Mouse (Mus musculus) MEL (cell line): ENCODE measurements around the gene Bicral. TPM values are rescaled to one million over a fixed set of nuclear protein-coding genes. Genes with fewer than 3 reads are reported as not detected.
A peak's percentile ranks its signal among the peaks of the same experiment; 100 is the strongest.

ENCODE experiments used
- DNase-seq: peaks from one replicate; pipeline ENCODE4 v3.0.0; 2011; ENCODE audit warnings: low read depth, low spot score
- H3K27ac ChIP-seq: 2 replicates; pipeline ENCODE4 v1.5.1; 2012; ENCODE audit warnings: low read depth, mild to moderate bottlenecking, control low read depth, low read length, moderate library complexity; ENCODE audit not compliant: control insufficient read depth
- H3K27me3 ChIP-seq, 2 experiments: fragments of 150-350 bp in 1 of 2; sonication (generic) in 1 of 2; 2 replicates each; pipeline ENCODE4 v1.6.1; 2012; ENCODE audit warnings: low read length in 2 of 2, mild to moderate bottlenecking in 2 of 2, improper control_type of control experiment in 1 of 2, moderate library complexity in 1 of 2; ENCODE audit not compliant: insufficient read depth in 2 of 2, control insufficient read depth in 1 of 2
- H3K36me3 ChIP-seq, 2 experiments: 2 replicates each; pipeline ENCODE4 v1.6.1; 2012 to 2014; ENCODE audit warnings: low read length in 2 of 2, improper control_type of control experiment in 1 of 2, inconsistent platforms in 1 of 2, mild to moderate bottlenecking in 1 of 2; ENCODE audit not compliant: insufficient read depth in 2 of 2, control insufficient read depth in 1 of 2
- H3K4me1 ChIP-seq, 2 experiments: fragments of 150-350 bp in 1 of 2; sonication (generic) in 1 of 2; 2 replicates each; pipeline ENCODE4 v1.6.1; 2012; ENCODE audit warnings: low read length in 2 of 2, improper control_type of control experiment in 1 of 2, mild to moderate bottlenecking in 1 of 2; ENCODE audit not compliant: insufficient read depth in 2 of 2, control insufficient read depth in 1 of 2
- H3K4me3 ChIP-seq, 2 experiments: fragments of 150-350 bp in 1 of 2; sonication (generic) in 1 of 2; 2 replicates each; pipeline ENCODE4 v1.5.1; 2012; ENCODE audit warnings: low read depth in 2 of 2, low read length in 2 of 2, mild to moderate bottlenecking in 2 of 2, moderate library complexity in 2 of 2, control low read depth in 1 of 2, improper control_type of control experiment in 1 of 2; ENCODE audit not compliant: control insufficient read depth in 1 of 2, insufficient read depth in 1 of 2
- H3K79me2 ChIP-seq: 2 replicates; pipeline ENCODE4 v1.6.1; 2012; ENCODE audit warnings: mild to moderate bottlenecking, low read length, moderate library complexity; ENCODE audit not compliant: control insufficient read depth, poor library complexity, insufficient read depth
- H3K9ac ChIP-seq: 2 replicates; pipeline ENCODE4 v1.6.1; 2012; ENCODE audit warnings: low read depth, mild to moderate bottlenecking, control low read depth, low read length, moderate library complexity; ENCODE audit not compliant: control insufficient read depth, poor library complexity, severe bottlenecking
- H3K9me3 ChIP-seq: fragments of 150-350 bp; sonication (generic); replicated peaks from 2 replicates; pipeline ENCODE4 v1.6.1; 2012; ENCODE audit warnings: mild to moderate bottlenecking, low read length, improper control_type of control experiment, moderate library complexity; ENCODE audit not compliant: insufficient read depth
- BHLHE40 ChIP-seq: IDR thresholded peaks from 2 replicates; pipeline ENCODE4 v1.6.1; 2012; ENCODE audit warnings: low read depth, mild to moderate bottlenecking, inconsistent platforms, low read length, improper control_type of control experiment, borderline replicate concordance
- CHD1 ChIP-seq: IDR thresholded peaks from 2 replicates; pipeline ENCODE4 v1.6.1; 2012; ENCODE audit warnings: low read depth, mild to moderate bottlenecking, inconsistent platforms, low read length, improper control_type of control experiment
- CHD2 ChIP-seq: IDR thresholded peaks from 2 replicates; pipeline ENCODE4 v1.6.1; 2011; ENCODE audit warnings: low read length, improper control_type of control experiment
- CTCF ChIP-seq, 3 experiments: IDR thresholded peaks in 2 of 3; conservative IDR thresholded peaks in 1 of 3; 2 replicates each; pipeline ENCODE4 v1.5.1; 2011 to 2012; ENCODE audit warnings: low read length in 3 of 3, low read depth in 2 of 3, mild to moderate bottlenecking in 2 of 3, improper control_type of control experiment in 1 of 3, inconsistent platforms in 1 of 3, mixed read lengths in 1 of 3, moderate library complexity in 1 of 3; ENCODE audit not compliant: control insufficient read depth in 1 of 3, insufficient read depth in 1 of 3, poor library complexity in 1 of 3, severe bottlenecking in 1 of 3
- ELF1 ChIP-seq: IDR thresholded peaks from 2 replicates; pipeline ENCODE4 v1.6.1; 2014; ENCODE audit warnings: low read depth, mild to moderate bottlenecking, inconsistent platforms, low read length, improper control_type of control experiment, moderate library complexity
- ETS1 ChIP-seq: IDR thresholded peaks from 2 replicates; pipeline ENCODE4 v1.6.1; 2012; ENCODE audit warnings: low read depth, mild to moderate bottlenecking, inconsistent platforms, low read length, improper control_type of control experiment, moderate library complexity
- GATA1 ChIP-seq: IDR thresholded peaks from 2 replicates; pipeline ENCODE4 v1.6.1; 2011; ENCODE audit warnings: low read depth, low read length, improper control_type of control experiment
- HCFC1 ChIP-seq: IDR thresholded peaks from 2 replicates; pipeline ENCODE4 v1.6.1; 2012; ENCODE audit warnings: low read depth, mild to moderate bottlenecking, inconsistent platforms, low read length, improper control_type of control experiment, moderate library complexity
- MAFK ChIP-seq: IDR thresholded peaks from 2 replicates; pipeline ENCODE4 v1.6.1; 2011; ENCODE audit warnings: low read depth, mild to moderate bottlenecking, low read length, improper control_type of control experiment, borderline replicate concordance
- MAX ChIP-seq: IDR thresholded peaks from 2 replicates; pipeline ENCODE4 v1.6.1; 2011; ENCODE audit warnings: low read length, improper control_type of control experiment
- MEF2A ChIP-seq: IDR thresholded peaks from 2 replicates; pipeline ENCODE4 v1.6.1; 2014; ENCODE audit warnings: low read depth, mild to moderate bottlenecking, inconsistent platforms, low read length, improper control_type of control experiment; ENCODE audit not compliant: poor library complexity, insufficient replicate concordance, severe bottlenecking; ENCODE audit errors: extremely low read depth
- MXI1 ChIP-seq: IDR thresholded peaks from 2 replicates; pipeline ENCODE4 v1.6.1; 2011; ENCODE audit warnings: mild to moderate bottlenecking, low read depth, low read length, improper control_type of control experiment
- MYC ChIP-seq: IDR thresholded peaks from 2 replicates; pipeline ENCODE4 v1.6.1; 2011; ENCODE audit warnings: low read depth, mild to moderate bottlenecking, low read length, improper control_type of control experiment, moderate library complexity
- POLR2AphosphoS5 ChIP-seq: IDR thresholded peaks from 2 replicates; pipeline ENCODE4 v1.6.1; 2012; ENCODE audit warnings: low read depth, borderline replicate concordance, mild to moderate bottlenecking, inconsistent platforms, low read length, moderate library complexity, mixed read lengths
- RAD21 ChIP-seq: IDR thresholded peaks from 2 replicates; pipeline ENCODE4 v1.6.1; 2011; ENCODE audit warnings: mild to moderate bottlenecking, low read depth, low read length, improper control_type of control experiment
- SIN3A ChIP-seq: IDR thresholded peaks from 2 replicates; pipeline ENCODE4 v1.6.1; 2012; ENCODE audit warnings: low read length, improper control_type of control experiment, inconsistent platforms
- SMC3 ChIP-seq: IDR thresholded peaks from 2 replicates; pipeline ENCODE4 v1.6.1; 2011; ENCODE audit warnings: low read depth, low read length, improper control_type of control experiment
- TAL1 ChIP-seq: IDR thresholded peaks from 2 replicates; pipeline ENCODE4 v1.6.1; 2012; ENCODE audit warnings: mild to moderate bottlenecking, inconsistent platforms, low read length, moderate library complexity, mixed read lengths
- TCF12 ChIP-seq: IDR thresholded peaks from 2 replicates; pipeline ENCODE4 v1.6.1; 2014; ENCODE audit warnings: low read depth, mild to moderate bottlenecking, inconsistent platforms, low read length, improper control_type of control experiment, moderate library complexity
- UBTF ChIP-seq: IDR thresholded peaks from 2 replicates; pipeline ENCODE4 v1.6.1; 2012; ENCODE audit warnings: low read depth, mild to moderate bottlenecking, inconsistent platforms, low read length, improper control_type of control experiment, moderate library complexity, borderline replicate concordance; ENCODE audit not compliant: insufficient read depth
- USF1 ChIP-seq: IDR thresholded peaks from 2 replicates; pipeline ENCODE4 v1.6.1; 2014; ENCODE audit warnings: low read depth, mild to moderate bottlenecking, inconsistent platforms, low read length, improper control_type of control experiment, moderate library complexity
- USF2 ChIP-seq, 2 experiments: IDR thresholded peaks; 2 replicates each; pipeline ENCODE4 v1.6.1; 2011 to 2012; ENCODE audit warnings: improper control_type of control experiment in 2 of 2, low read length in 2 of 2, borderline replicate concordance in 1 of 2, inconsistent platforms in 1 of 2, low read depth in 1 of 2, mild to moderate bottlenecking in 1 of 2; ENCODE audit not compliant: insufficient read depth in 1 of 2
- ZC3H11A ChIP-seq: IDR thresholded peaks from 2 replicates; pipeline ENCODE4 v1.6.1; 2012; ENCODE audit warnings: low read depth, mild to moderate bottlenecking, inconsistent platforms, low read length, improper control_type of control experiment
- ZKSCAN1 ChIP-seq: IDR thresholded peaks from 2 replicates; pipeline ENCODE4 v1.6.1; 2012; ENCODE audit warnings: low read depth, mild to moderate bottlenecking, inconsistent platforms, low read length, improper control_type of control experiment, moderate library complexity
- ZMIZ1 ChIP-seq: IDR thresholded peaks from 2 replicates; pipeline ENCODE4 v1.6.1; 2012; ENCODE audit warnings: low read depth, mild to moderate bottlenecking, inconsistent platforms, low read length, improper control_type of control experiment, moderate library complexity
- ZNF384 ChIP-seq: IDR thresholded peaks from 2 replicates; pipeline ENCODE4 v1.6.1; 2012; ENCODE audit warnings: low read depth, mild to moderate bottlenecking, inconsistent platforms, low read length, improper control_type of control experiment
- polyA plus RNA-seq, 2 experiments: library from polyadenylated mRNA; stranded (reverse) in 1 of 2; unstranded in 1 of 2; fragments of >175 nt in 1 of 2; fragments of >200 nt in 1 of 2; gene quantifications; 2 replicates each; pipeline versions ENCODE4 v1.2.1 to v1.2.4; 2012; ENCODE audit warnings: low replicate concordance in 2 of 2, low read depth in 1 of 2; ENCODE audit not compliant: insufficient read length in 2 of 2, insufficient read depth in 1 of 2, missing spikeins in 1 of 2
- total RNA-seq: library from RNA; depleted of rRNA; stranded (reverse); fragments of 300-350 nt; gene quantifications from 2 replicates; pipeline ENCODE4 v1.2.3, GENCODE M21; 2012

Bicral gene
- total and polyA plus RNA-seq, 3 experiments = 3.7 to 6.9 TPM; not detected in 1

DNA sequence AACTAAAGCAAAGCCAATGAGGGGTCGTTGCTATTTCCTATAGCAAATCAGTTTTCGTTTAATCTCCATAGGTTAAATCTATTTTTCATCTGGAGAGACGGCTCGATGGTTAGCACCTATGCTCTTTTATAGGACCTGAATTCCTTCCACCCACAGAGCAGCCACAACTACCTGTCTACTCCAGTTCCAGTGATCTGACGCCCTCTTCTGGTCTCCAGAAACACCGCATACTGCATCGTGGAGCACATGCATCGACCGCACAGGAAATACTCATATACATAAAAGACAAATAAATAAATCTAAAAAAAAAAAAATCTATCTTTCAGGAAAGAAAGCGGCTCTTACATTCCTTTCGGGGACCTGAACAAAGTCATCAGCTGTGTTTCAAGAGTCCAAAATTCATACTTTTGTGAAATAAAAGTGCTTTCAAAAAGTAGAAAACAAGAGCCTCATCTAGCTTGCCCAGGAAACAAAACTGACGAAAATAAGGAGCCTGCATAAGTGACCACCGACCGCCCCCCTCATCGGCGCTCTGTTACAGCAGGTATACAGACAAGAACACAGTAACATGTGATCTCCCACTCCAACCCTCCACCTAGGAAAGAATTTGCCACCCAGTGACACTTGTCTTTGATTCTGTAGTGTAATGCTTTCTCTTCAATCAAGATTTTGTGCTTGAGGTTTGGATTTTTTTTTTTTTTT lies 30.4 kb upstream of the Bicral start:
- no peaks in the 10 kb centered on the region for H3K27me3 ChIP-seq
- peak; percentile 75 for TF ChIP-seq SMC3
- TF ChIP-seq BHLHE40 = no peak
- TF ChIP-seq SIN3A = peak; percentile 87
- no peak; the same call in 1 of the 2 replicates for TF ChIP-seq ETS1
- TF ChIP-seq POLR2AphosphoS5 = no peak
- TF ChIP-seq USF2 (IDR thresholded peaks at IDR 0.05; ENCODE audit: borderline replicate concordance in 1 of 2, insufficient read depth in 1 of 2, low read depth in 1 of 2, low read length in 2 of 2) = no peak
- TF ChIP-seq HCFC1 = peak; percentile 56; the same call in 1 of the 2 replicates
- no peak for TF ChIP-seq MEF2A
- no peak for TF ChIP-seq TCF12
- TF ChIP-seq ZC3H11A = peak; percentile 76
- no peak for TF ChIP-seq GATA1
- TF ChIP-seq MAX = peak; percentile 74
- no peak for TF ChIP-seq ZMIZ1
- TF ChIP-seq ZNF384 = no peak; the same call in 1 of the 2 replicates
- TF ChIP-seq MXI1 = peak; percentile 85
- TF ChIP-seq CHD2 = no peak
- TF ChIP-seq TAL1 = no peak
- TF ChIP-seq MAFK = no peak
- peak; percentile 68 to 88 (median 77) for TF ChIP-seq CTCF (IDR thresholded peaks at IDR 0.05 in 2 of 3, conservative IDR thresholded peaks at IDR 0.05 in 1 of 3; ENCODE audit: control insufficient read depth in 1 of 3, insufficient read depth in 1 of 3, low read depth in 2 of 3, low read length in 3 of 3, poor library complexity in 1 of 3, severe bottlenecking in 1 of 3)
- TF ChIP-seq ELF1 = no peak
- peak; percentile 97 for TF ChIP-seq MYC
- no peak for TF ChIP-seq UBTF
- TF ChIP-seq RAD21 = peak; percentile 87
- TF ChIP-seq ZKSCAN1 = no peak
- TF ChIP-seq USF1 = 0 out of 2 replicates have a peak, but pooled peaks have one; percentile 4
- no peak for TF ChIP-seq CHD1
- H3K4me1 ChIP-seq = peaks cover 10 to 43% of the 10 kb centered on the region in 2 experiments; a peak in 3 of 4 replicates
- H3K9me3 ChIP-seq = no peaks in the 10 kb centered on the region
- H3K36me3 ChIP-seq = peaks cover 0 to 21% of the 10 kb centered on the region in 2 experiments; a peak in 2 of 4 replicates
- peak; percentile 88 for DNase-seq
- H3K79me2 ChIP-seq = peaks cover 23% of the 10 kb centered on the region
- H3K27ac ChIP-seq = peak overlapping the region; percentile 83
- peak overlapping the region; percentile 65 to 86 for H3K4me3 ChIP-seq
- H3K9ac ChIP-seq = peak overlapping the region; percentile 90
